Comparison of ENCODE assay signal across 9 mouse cellular contexts in genomic region chr6:36890296-36890695, GRCm38 (mm10).
DNase-seq lines count a peak whose midpoint lies in the region; ATAC-seq lines count a peak whose summit lies in the region.
"Had no signal": no experiment of that assay in that cellular context is flagged by ENCODE, and none has a peak within 500 bp of the region (broad histone marks: within the 10 kb centered on the region; RNA-seq: fewer than 3 reads in every experiment).

No protein-coding gene starts in this region.

- H3K4me2 ChIP-seq in limb, embryonic 12.5 days: no peak overlapping the region

- peak; percentile 73 for ATAC-seq in limb, embryonic 12.5 days (ENCODE audit: insufficient number of reproducible peaks, insufficient read depth, low FRiP score, low TSS enrichment, low read depth)

- H3K9me3 ChIP-seq in limb, embryonic 12.5 days: no peaks in the 10 kb centered on the region
- H3K9me3 ChIP-seq: G1E had no signal

- peak; percentile 55 for DNase-seq in urinary bladder, postnatal 14 days (ENCODE audit: low spot score)
- DNase-seq in urinary bladder, adult 2 months (ENCODE audit: low spot score): no peak
- peak; percentile 56 to 67 for DNase-seq in heart, postnatal 36 days
- peak; percentile 58 for DNase-seq in testis, postnatal 10 days (ENCODE audit: low spot score)
- DNase-seq in left cerebral cortex, adult 9 months (ENCODE audit: low spot score in 2 of 2): no peak
- DNase-seq in thymus, postnatal 36 days: no peak
- no peak for DNase-seq in spleen, postnatal 4 days (ENCODE audit: low spot score in 2 of 2)

- peak overlapping the region; percentile 13 for H3K27ac ChIP-seq in limb, embryonic 12.5 days

- intact Hi-C loops in heart, postnatal 36 days (cut with DNase I): no loop called here

- no peak overlapping the region for H3K9ac ChIP-seq in limb, embryonic 12.5 days (replicated peaks)

- H3K27me3 ChIP-seq in limb, embryonic 12.5 days: no peaks in the 10 kb centered on the region

- peaks cover 10% of the 10 kb centered on the region for H3K4me1 ChIP-seq in limb, embryonic 12.5 days (replicated peaks)

- H3K4me3 ChIP-seq in limb, embryonic 12.5 days (replicated peaks): no peak overlapping the region

- 3% methylated on average over 5 of the region's 5 CpGs for WGBS in limb, embryonic 12.5 days

- no peaks in the 10 kb centered on the region for H3K36me3 ChIP-seq in limb, embryonic 12.5 days
- H3K36me3 ChIP-seq: G1E had no signal

Comparison
In these comparisons a context has a peak if more than half of its experiments do, and no peak if none do; other contexts are left out.
1. DNase-seq: peak in urinary bladder, postnatal 14 days (single experiment), heart, postnatal 36 days (2 of 2) and testis, postnatal 10 days (single experiment); none in urinary bladder, adult 2 months (single experiment), left cerebral cortex, adult 9 months (0 of 2), thymus, postnatal 36 days (0 of 2) and spleen, postnatal 4 days (0 of 2).